Mouse (Mus musculus) heart, postnatal 0 days (tissue): ENCODE results near the gene Itgb5. TPM values are rescaled to one million over a fixed set of nuclear protein-coding genes. Genes with fewer than 3 reads are reported as not detected.

Experiments
- ATAC-seq: fragments of 200-750 bp; cut with Nextera tagmentation; 2 replicates; pipeline ENCODE4 v1.8.0; 2017; ENCODE audit warnings: low read depth, moderate number of reproducible peaks, moderate library complexity; ENCODE audit not compliant: insufficient read depth
- DNase-seq: peaks from one replicate; pipeline ENCODE4 v3.0.0-alpha.2; 2016; ENCODE audit warnings: low spot score
- H3K27ac ChIP-seq: fragments of 300-500 bp; sonication (generic); 2 replicates; pipeline ENCODE4 v1.5.1; 2014; ENCODE audit warnings: low read depth, mild to moderate bottlenecking
- H3K27me3 ChIP-seq: fragments of 300-500 bp; sonication (generic); 2 replicates; pipeline ENCODE4 v1.6.1; 2014; ENCODE audit warnings: low read length, mixed read lengths; ENCODE audit not compliant: control insufficient read depth, insufficient read depth
- H3K36me3 ChIP-seq: fragments of 300-500 bp; sonication (generic); replicated peaks from 2 replicates; pipeline ENCODE4 v1.6.1; 2014; ENCODE audit warnings: low read length, mixed read lengths; ENCODE audit not compliant: control insufficient read depth, insufficient read depth
- H3K4me1 ChIP-seq: fragments of 300-500 bp; sonication (generic); 2 replicates; pipeline ENCODE4 v1.6.1; 2014; ENCODE audit warnings: antibody characterized with exemption; ENCODE audit not compliant: control insufficient read depth, insufficient read depth
- H3K4me2 ChIP-seq: fragments of 300-500 bp; sonication (generic); 2 replicates; pipeline ENCODE4 v1.6.1; 2014; ENCODE audit warnings: low read depth, mild to moderate bottlenecking, low read length, moderate library complexity
- H3K4me3 ChIP-seq: fragments of 300-500 bp; sonication (generic); 2 replicates; pipeline ENCODE4 v1.5.1; 2014; ENCODE audit warnings: low read depth, low read length
- H3K9ac ChIP-seq: fragments of 300-500 bp; sonication (generic); replicated peaks from 2 replicates; pipeline ENCODE4 v1.6.1; 2014; ENCODE audit warnings: low read depth, low read length, mixed read lengths
- H3K9me3 ChIP-seq: fragments of 300-500 bp; sonication (generic); replicated peaks from 2 replicates; pipeline ENCODE4 v1.6.1; 2016; ENCODE audit warnings: low read length; ENCODE audit not compliant: control insufficient read depth
- CTCF ChIP-seq: IDR thresholded peaks from 2 replicates; pipeline ENCODE4 v1.5.1; 2016; ENCODE audit warnings: antibody characterized with exemption, control low read depth, low read depth
- EP300 ChIP-seq: IDR thresholded peaks from 2 replicates; pipeline ENCODE4 v1.6.1; 2016; ENCODE audit warnings: antibody characterized with exemption, low read depth
- WGBS: fragments of 180-500 bp; shearing (Covaris S2); extraction: QIAGEN DNeasy Blood & Tissue Kit; methylation state at CpG from one replicate; pipeline ENCODE4 v1.1.7; 2014; 5-methylcytosine and 5-hydroxymethylcytosine counted together
- polyA plus RNA-seq: library from polyadenylated mRNA; unstranded; fragments of >200 nt; fragmentation: Nextera tagmentation; extraction: Ambion mirVana; gene quantifications from 2 replicates; pipeline ENCODE4 v1.2.1, GENCODE M21; 2015
- total RNA-seq: library from RNA; depleted of rRNA; stranded (reverse); fragments of >200 nt; gene quantifications from 2 replicates; pipeline ENCODE4 v1.2.3, GENCODE M21; 2014; ENCODE audit warnings: low replicate concordance

Itgb5 gene
- total and polyA plus RNA-seq, 2 experiments from 2014 or later, result 33.4 to 116 TPM

GRCm38 (mm10) chr16:33916473-33917251 is 87.2 kb downstream of the Itgb5 start:
- Histone ChIP-seq H3K4me2 (no peak overlapping the region), H3K27me3 (no peaks in the 10 kb centered on the region), H3K9ac (no peak overlapping the region), H3K4me3 (no peak overlapping the region), H3K9me3 (no peaks in the 10 kb centered on the region), H3K4me1 (peaks cover 25% of the 10 kb centered on the region), H3K36me3 (peaks cover 11% of the 10 kb centered on the region), H3K27ac (peak overlapping the region; percentile 78)
- DNase-seq, result peak; percentile 76
- TF ChIP-seq EP300 (0 out of 2 replicates have a peak, but pooled peaks have one; percentile 40), CTCF (no peak)
- ATAC-seq, result peak; percentile 82
- 14% methylated on average over 12 of the region's 12 CpGs for WGBS

GRCm38 (mm10) chr16:33917390-33917789 is 87.9 kb downstream of the Itgb5 start:
- Histone ChIP-seq H3K9me3 (no peaks in the 10 kb centered on the region), H3K27ac (peak overlapping the region; percentile 78), H3K4me2 (no peak overlapping the region), H3K4me3 (no peak overlapping the region), H3K27me3 (no peaks in the 10 kb centered on the region), H3K4me1 (peaks cover 29% of the 10 kb centered on the region), H3K36me3 (peaks cover 11% of the 10 kb centered on the region), H3K9ac (no peak overlapping the region)
- DNase-seq, result no peak
- TF ChIP-seq CTCF, result no peak
- no peak for TF ChIP-seq EP300
- WGBS, result 30% methylated on average over 5 of the region's 5 CpGs
- no peak for ATAC-seq

GRCm38 (mm10) chr16:33917926-33918325 is 88.5 kb downstream of the Itgb5 start:
- no peaks in the 10 kb centered on the region for H3K9me3 ChIP-seq
- no peak overlapping the region for H3K4me2 ChIP-seq
- WGBS, result 81% methylated on average over 5 of the region's 5 CpGs
- H3K4me3 ChIP-seq, result no peak overlapping the region
- H3K27ac ChIP-seq, result no peak overlapping the region
- H3K9ac ChIP-seq, result no peak overlapping the region
- peaks cover 34% of the 10 kb centered on the region for H3K4me1 ChIP-seq
- H3K36me3 ChIP-seq, result peaks cover 11% of the 10 kb centered on the region
- no peak for DNase-seq
- no peak for ATAC-seq
- TF ChIP-seq CTCF (no peak), EP300 (no peak)
- H3K27me3 ChIP-seq, result no peaks in the 10 kb centered on the region

- Histone ChIP-seq H3K9me3 (no peaks in the 10 kb centered on the region), H3K36me3 (peaks cover 17% of the 10 kb centered on the region), H3K4me1 (peaks cover 37% of the 10 kb centered on the region), H3K9ac (no peak overlapping the region; the same call in 1 of the 2 replicates), H3K27me3 (no peaks in the 10 kb centered on the region), H3K4me3 (no peak overlapping the region), H3K4me2 (no peak overlapping the region), H3K27ac (peak overlapping the region; percentile 63; the same call in 1 of the 2 replicates)
- DNase-seq, result no peak
- ATAC-seq, result no peak
- WGBS, result 69% methylated on average over 5 of the region's 5 CpGs
- TF ChIP-seq EP300 (no peak), CTCF (no peak)
These were observed 92.0 kb downstream of the Itgb5 start for GRCm38 (mm10) chr16:33921514-33921913.

GRCm38 (mm10) chr16:33922111-33923000 is 92.9 kb downstream of the Itgb5 start:
- no peak overlapping the region for H3K4me2 ChIP-seq
- no peaks in the 10 kb centered on the region for H3K9me3 ChIP-seq
- 39% methylated on average over 18 of the region's 18 CpGs for WGBS
- H3K4me3 ChIP-seq, result no peak overlapping the region
- ATAC-seq (0 out of 2 replicates have a peak, but pooled peaks have one; percentile 9), DNase-seq (no peak)
- peaks cover 17% of the 10 kb centered on the region for H3K36me3 ChIP-seq
- H3K27ac ChIP-seq, result peak overlapping the region; percentile 63
- H3K4me1 ChIP-seq, result peaks cover 29% of the 10 kb centered on the region
- H3K9ac ChIP-seq, result no peak overlapping the region; the same call in 1 of the 2 replicates
- H3K27me3 ChIP-seq, result no peaks in the 10 kb centered on the region
- TF ChIP-seq EP300, result no peak
- no peak for TF ChIP-seq CTCF
